Mouse (Mus musculus): ENCODE data around the gene Acaa1b. TPM values are rescaled to one million over a fixed set of nuclear protein-coding genes. Genes with fewer than 3 reads are reported as not detected.

The Acaa1b gene
- total RNA-seq (2023), result 1 to 10 TPM in 1 of 2 experiments, under 1 TPM in 1; 0.79 to 1.2 TPM

GRCm38 (mm10) chr9:119156278-119157201 lies at the start of gene Acaa1b:
TSS of gene Acaa1b (minus strand) at chr9:119157093.

GRCm38 (mm10) chr9:119158861-119159260 lies 2.0 kb upstream of the Acaa1b start, which contains the start of gene Gm47289:
TSS of gene Gm47289 (plus strand) at chr9:119159161.

GRCm38 (mm10) chr9:119101992-119102782 lies 54.7 kb downstream of the Acaa1b start, which contains the start of gene Dlec1:
TSS of gene Dlec1 (plus strand) at chr9:119102478.

Other genes with a start within 250 kb of the Acaa1b start
- 1 to 10 TPM in 1 of 2 experiments, under 1 TPM in 1; 0.95 to 1.3 TPM for gene Ctdspl, start 230.6 kb downstream of the Acaa1b start, total RNA-seq (2023)
- 1 to 10 TPM in 1 of 2 experiments, under 1 TPM in 1; 0.83 to 1.2 TPM for gene Vill, start 104.3 kb downstream of the Acaa1b start, total RNA-seq (2023)
- gene Plcd1, start 63.6 kb downstream of the Acaa1b start, total RNA-seq (2023), result 1 to 10 TPM in 1 of 2 experiments, under 1 TPM in 1; 0.52 to 1.2 TPM
- gene Dlec1, start 54.6 kb downstream of the Acaa1b start, total RNA-seq (2023), result under 1 TPM; 0.38 to 0.41 TPM
- not detected for gene Gm47289, start 2.1 kb upstream of the Acaa1b start, total RNA-seq (2023)
- gene Slc22a13, start 52.0 kb upstream of the Acaa1b start, total RNA-seq (2023), result not detected
- gene Oxsr1, start 165.3 kb upstream of the Acaa1b start, total RNA-seq (2023), result 10 to 100 TPM; 43.8 to 46.8 TPM
- gene Acaa1a, start 182.6 kb upstream of the Acaa1b start, total RNA-seq (2023), result 10 to 100 TPM; 55.5 to 57.2 TPM
- gene Myd88, start 184.3 kb upstream of the Acaa1b start, total RNA-seq (2023), result 10 to 100 TPM; 48.2 to 49.0 TPM
- 1 to 10 TPM; 1.5 to 3.0 TPM for gene Xylb, start 200.3 kb upstream of the Acaa1b start, total RNA-seq (2023)
- not detected for gene Slc22a14, start 208.5 kb upstream of the Acaa1b start, total RNA-seq (2023)
- under 1 TPM; 0.44 to 0.89 TPM for gene Acvr2b, start 245.0 kb upstream of the Acaa1b start, total RNA-seq (2023)

All from T-cell, adult 66 days (primary cell).